Mouse (Mus musculus): ENCODE measurements around the gene Abhd17c. TPM values are rescaled to one million over a fixed set of nuclear protein-coding genes. Genes with fewer than 3 reads are reported as not detected.

Abhd17c gene
- polyA plus RNA-seq, 1 experiment from 2014 or later = 65.5 TPM

GRCm38 (mm10) chr7:84151960-84152334 is 254 bp upstream of the Abhd17c start:
- H3K27me3 ChIP-seq (replicated peaks) = no peaks in the 10 kb centered on the region
- H3K4me3 ChIP-seq (replicated peaks) = peak overlapping the region; percentile 78
- H3K4me1 ChIP-seq = peaks cover 9% of the 10 kb centered on the region
- H3K4me2 ChIP-seq = peak overlapping the region; percentile 76
- peak; percentile 96 for ATAC-seq (ENCODE audit: insufficient read depth, low FRiP score, low read depth)
- H3K27ac ChIP-seq = peak overlapping the region; percentile 94
- no peaks in the 10 kb centered on the region for H3K9me3 ChIP-seq
- WGBS = under 1% methylated on average over 24 of the region's 55 CpGs
- peak overlapping the region; percentile 97 for H3K9ac ChIP-seq
- 0 out of 2 replicates have a peak, but pooled peaks cover 2% of the 10 kb centered on the region for H3K36me3 ChIP-seq

GRCm38 (mm10) chr7:84150361-84151000 is 1.2 kb downstream of the Abhd17c start:
- 10% methylated on average over 13 of the region's 13 CpGs for WGBS
- Histone ChIP-seq H3K9ac (peak overlapping the region; percentile 97; the same call in 1 of the 2 replicates), H3K4me2 (peak overlapping the region; percentile 76), H3K4me1 (peaks cover 9% of the 10 kb centered on the region), H3K27ac (peak overlapping the region; percentile 94), H3K27me3 (replicated peaks) (no peaks in the 10 kb centered on the region), H3K4me3 (replicated peaks) (peak overlapping the region; percentile 78), H3K9me3 (no peaks in the 10 kb centered on the region), H3K36me3 (0 out of 2 replicates have a peak, but pooled peaks cover 2% of the 10 kb centered on the region)
- no peak for ATAC-seq (ENCODE audit: insufficient read depth, low FRiP score, low read depth)

DNA sequence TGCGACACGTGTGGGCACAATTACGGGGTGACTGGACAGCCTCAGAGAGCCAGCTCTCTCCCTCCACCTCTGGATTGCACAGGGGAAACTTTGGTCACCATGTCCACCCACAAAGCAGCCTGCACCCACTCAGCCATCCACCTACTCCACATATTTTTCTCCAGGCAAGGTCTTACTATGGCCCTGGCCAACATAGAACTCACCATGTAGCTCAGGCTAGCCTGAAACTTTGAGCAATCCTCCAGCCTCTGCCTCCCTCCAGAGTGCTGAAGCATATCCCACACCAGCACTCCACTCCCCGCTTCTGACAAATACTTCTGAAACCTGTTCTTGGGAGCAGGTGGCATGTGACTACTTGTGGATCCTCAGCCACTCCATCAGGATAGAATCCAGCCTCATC is 1.9 kb downstream of the Abhd17c start:
- H3K27me3 ChIP-seq (replicated peaks) = no peaks in the 10 kb centered on the region
- H3K9ac ChIP-seq = no peak overlapping the region
- H3K4me1 ChIP-seq = peaks cover 9% of the 10 kb centered on the region
- 0 out of 2 replicates have a peak, but pooled peaks cover 2% of the 10 kb centered on the region for H3K36me3 ChIP-seq
- ATAC-seq (ENCODE audit: insufficient read depth, low FRiP score, low read depth) = no peak
- 68% methylated on average over 4 of the region's 4 CpGs for WGBS
- H3K9me3 ChIP-seq = no peaks in the 10 kb centered on the region
- peak overlapping the region; percentile 76 for H3K4me2 ChIP-seq
- H3K27ac ChIP-seq = no peak overlapping the region
- peak overlapping the region; percentile 78 for H3K4me3 ChIP-seq (replicated peaks)

- ATAC-seq (ENCODE audit: insufficient read depth, low FRiP score, low read depth) = no peak
- 83% methylated on average over 3 of the region's 3 CpGs for WGBS
- Histone ChIP-seq H3K27ac (no peak overlapping the region), H3K4me3 (replicated peaks) (no peak overlapping the region), H3K9ac (no peak overlapping the region), H3K36me3 (0 out of 2 replicates have a peak, but pooled peaks cover 2% of the 10 kb centered on the region), H3K27me3 (replicated peaks) (no peaks in the 10 kb centered on the region), H3K4me2 (no peak overlapping the region), H3K4me1 (peaks cover 15% of the 10 kb centered on the region), H3K9me3 (no peaks in the 10 kb centered on the region)
These were observed 2.8 kb downstream of the Abhd17c start for GRCm38 (mm10) chr7:84148896-84149295.

DNA sequence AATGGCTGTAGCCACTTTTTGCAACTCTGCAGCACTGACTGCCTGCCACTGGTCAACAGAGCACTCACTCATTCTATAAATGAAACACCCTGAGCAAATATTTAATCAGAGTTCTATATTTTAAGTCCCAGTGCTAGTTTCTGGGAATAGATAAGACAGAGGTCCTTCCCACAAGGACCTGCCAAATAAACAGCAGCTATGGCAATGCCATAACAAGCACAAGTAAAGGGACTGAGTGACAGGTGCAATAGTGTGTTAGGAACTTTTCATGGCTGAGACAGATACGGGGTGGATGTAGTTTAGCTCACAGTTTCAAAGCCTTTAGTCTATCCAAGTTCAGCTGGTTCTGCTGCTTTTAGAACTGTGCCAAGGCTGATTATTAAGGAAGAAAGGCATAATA is 3.9 kb downstream of the Abhd17c start:
- Histone ChIP-seq H3K9me3 (no peaks in the 10 kb centered on the region), H3K4me1 (peaks cover 21% of the 10 kb centered on the region), H3K27me3 (replicated peaks) (no peaks in the 10 kb centered on the region), H3K36me3 (0 out of 2 replicates have a peak, but pooled peaks cover 2% of the 10 kb centered on the region), H3K9ac (no peak overlapping the region), H3K4me2 (no peak overlapping the region), H3K27ac (no peak overlapping the region), H3K4me3 (replicated peaks) (no peak overlapping the region)
- ATAC-seq (ENCODE audit: insufficient read depth, low FRiP score, low read depth) = no peak
- 76% methylated on average over 1 of the region's 1 CpGs for WGBS

DNA sequence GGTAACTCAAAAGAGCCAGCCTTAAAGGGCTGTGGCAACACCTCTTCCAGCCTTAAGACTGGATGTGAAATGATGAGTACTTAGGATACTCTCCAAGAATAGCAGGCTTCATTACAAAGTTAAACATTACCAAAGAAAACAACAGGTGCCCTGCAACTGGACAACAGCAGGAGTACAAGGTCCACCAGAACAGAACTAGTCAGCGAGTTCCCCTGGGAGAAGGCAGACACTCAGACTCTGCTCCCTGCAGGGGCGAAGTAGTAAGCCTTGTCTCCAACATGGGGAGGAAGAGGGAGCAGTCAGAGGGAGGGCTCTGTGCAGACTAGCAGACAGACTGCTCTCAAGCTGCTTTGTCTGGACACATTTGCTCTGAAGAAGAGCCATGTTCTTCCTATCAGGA is 6.1 kb downstream of the Abhd17c start:
- Histone ChIP-seq H3K4me2 (no peak overlapping the region), H3K27me3 (replicated peaks) (no peaks in the 10 kb centered on the region), H3K9ac (no peak overlapping the region), H3K27ac (no peak overlapping the region), H3K9me3 (no peaks in the 10 kb centered on the region), H3K4me1 (peaks cover 21% of the 10 kb centered on the region), H3K36me3 (0 out of 2 replicates have a peak, but pooled peaks cover 2% of the 10 kb centered on the region), H3K4me3 (replicated peaks) (no peak overlapping the region)
- 81% methylated on average over 2 of the region's 2 CpGs for WGBS
- ATAC-seq (ENCODE audit: insufficient read depth, low FRiP score, low read depth) = peak; percentile 54; the same call in 1 of the 2 replicates

- Histone ChIP-seq H3K4me1 (peaks cover 12% of the 10 kb centered on the region), H3K4me2 (no peak overlapping the region), H3K9ac (no peak overlapping the region), H3K27me3 (replicated peaks) (no peaks in the 10 kb centered on the region), H3K36me3 (no peaks in the 10 kb centered on the region), H3K9me3 (no peaks in the 10 kb centered on the region), H3K4me3 (replicated peaks) (no peak overlapping the region), H3K27ac (peak overlapping the region; percentile 28; the same call in 1 of the 2 replicates)
- ATAC-seq (ENCODE audit: insufficient read depth, low FRiP score, low read depth) = no peak
- 50% methylated on average over 7 of the region's 7 CpGs for WGBS
These were observed 8.8 kb downstream of the Abhd17c start for GRCm38 (mm10) chr7:84142736-84143473.

GRCm38 (mm10) chr7:84142196-84142595 is 9.5 kb downstream of the Abhd17c start:
- Histone ChIP-seq H3K9ac (no peak overlapping the region), H3K36me3 (no peaks in the 10 kb centered on the region)

DNA sequence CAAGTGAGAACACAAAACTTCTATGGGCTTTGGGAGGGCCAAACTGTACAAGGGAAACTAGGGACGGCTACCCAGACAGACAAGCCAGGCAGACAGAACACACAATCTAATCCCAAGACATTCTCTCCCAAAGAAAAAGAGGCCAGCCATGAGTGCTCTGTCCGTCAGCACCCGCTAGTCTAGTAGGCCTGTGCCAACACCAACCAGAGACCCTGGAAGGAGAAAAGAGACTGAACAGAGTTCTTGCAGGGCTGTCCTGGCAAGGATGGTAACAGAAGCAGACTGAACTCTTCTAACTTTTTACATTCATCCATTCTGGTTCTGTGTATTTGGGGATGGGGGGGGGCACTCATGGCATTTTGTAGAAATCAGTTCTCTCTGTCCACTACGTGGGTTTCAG is 12.1 kb downstream of the Abhd17c start:
- ATAC-seq (ENCODE audit: insufficient read depth, low FRiP score, low read depth) = no peak
- Histone ChIP-seq H3K9me3 (no peaks in the 10 kb centered on the region), H3K9ac (no peak overlapping the region), H3K27ac (no peak overlapping the region), H3K4me1 (peaks cover 12% of the 10 kb centered on the region), H3K36me3 (no peaks in the 10 kb centered on the region), H3K4me3 (replicated peaks) (no peak overlapping the region), H3K4me2 (no peak overlapping the region), H3K27me3 (replicated peaks) (no peaks in the 10 kb centered on the region)
- WGBS = 70% methylated on average over 4 of the region's 4 CpGs

More at GRCm38 (mm10) chr7:84142196-84142595, 9.5 kb downstream of the Abhd17c start:
- Histone ChIP-seq H3K9me3 (no peaks in the 10 kb centered on the region), H3K4me1 (peaks cover 12% of the 10 kb centered on the region), H3K27ac (no peak overlapping the region), H3K4me3 (replicated peaks) (no peak overlapping the region), H3K27me3 (replicated peaks) (no peaks in the 10 kb centered on the region), H3K4me2 (no peak overlapping the region)
- 89% methylated on average over 4 of the region's 4 CpGs for WGBS
- ATAC-seq (ENCODE audit: insufficient read depth, low FRiP score, low read depth) = no peak

- Histone ChIP-seq H3K9me3 (no peaks in the 10 kb centered on the region), H3K4me3 (replicated peaks) (no peak overlapping the region), H3K27me3 (replicated peaks) (no peaks in the 10 kb centered on the region), H3K27ac (0 out of 2 replicates have a peak overlapping the region, but pooled peaks have one; percentile 5), H3K4me1 (peaks cover 4% of the 10 kb centered on the region), H3K4me2 (no peak overlapping the region), H3K9ac (no peak overlapping the region), H3K36me3 (no peaks in the 10 kb centered on the region)
- WGBS = 75% methylated on average over 4 of the region's 4 CpGs
- no peak for ATAC-seq (ENCODE audit: insufficient read depth, low FRiP score, low read depth)
These were observed 13.0 kb downstream of the Abhd17c start for GRCm38 (mm10) chr7:84138731-84139130.

GRCm38 (mm10) chr7:84137779-84138178 is 13.9 kb downstream of the Abhd17c start:
- Histone ChIP-seq H3K9ac (no peak overlapping the region), H3K36me3 (no peaks in the 10 kb centered on the region), H3K9me3 (no peaks in the 10 kb centered on the region), H3K27me3 (replicated peaks) (no peaks in the 10 kb centered on the region), H3K4me2 (no peak overlapping the region), H3K4me1 (no peaks in the 10 kb centered on the region), H3K4me3 (replicated peaks) (no peak overlapping the region), H3K27ac (no peak overlapping the region)
- WGBS = 62% methylated on average over 3 of the region's 3 CpGs
- ATAC-seq (ENCODE audit: insufficient read depth, low FRiP score, low read depth) = no peak
